Mouse (Mus musculus): Measurements from ENCODE around the gene Olfr159. TPM values are rescaled to one million over a fixed set of nuclear protein-coding genes. Genes with fewer than 3 reads are reported as not detected.

Olfr159 gene
- total and polyA plus RNA-seq, 3 experiments, result not detected

- DNase-seq (ENCODE audit: low read depth, low spot score), result no peak
- no peak overlapping the region for H3K27ac ChIP-seq (ENCODE audit: control insufficient read depth, low read depth, low read length)
- no peak overlapping the region for H3K4me3 ChIP-seq (ENCODE audit: control insufficient read depth in 1 of 2, insufficient read depth in 1 of 2, low read depth in 2 of 2, low read length in 2 of 2)
- TF ChIP-seq ZNF384 (IDR thresholded peaks at IDR 0.05; ENCODE audit: low read depth, low read length), result no peak
- no peak for TF ChIP-seq USF1 (IDR thresholded peaks at IDR 0.05; ENCODE audit: low read depth, low read length)
- no peak for TF ChIP-seq GABPA (IDR thresholded peaks at IDR 0.05; ENCODE audit: low read depth, low read length)
- TF ChIP-seq TBP (IDR thresholded peaks at IDR 0.05; ENCODE audit: low read depth, low read length), result no peak
- no peak for TF ChIP-seq MYB (IDR thresholded peaks at IDR 0.05; ENCODE audit: low read depth, low read length)
- TF ChIP-seq TCF12 (IDR thresholded peaks at IDR 0.05; ENCODE audit: low read depth, low read length), result no peak
- H3K79me2 ChIP-seq (ENCODE audit: control insufficient read depth, insufficient read depth, low read length, poor library complexity), result no peaks in the 10 kb centered on the region
- H3K36me3 ChIP-seq (ENCODE audit: control insufficient read depth in 1 of 2, insufficient read depth in 2 of 2, low read length in 2 of 2), result no peaks in the 10 kb centered on the region
- H3K9ac ChIP-seq (ENCODE audit: control insufficient read depth, low read depth, low read length, poor library complexity, severe bottlenecking), result no peak overlapping the region
- H3K4me1 ChIP-seq (ENCODE audit: control insufficient read depth in 1 of 2, insufficient read depth in 2 of 2, low read length in 2 of 2), result no peaks in the 10 kb centered on the region
- no peaks in the 10 kb centered on the region for H3K9me3 ChIP-seq (replicated peaks; ENCODE audit: insufficient read depth, low read length)
- H3K27me3 ChIP-seq (ENCODE audit: control insufficient read depth in 1 of 2, insufficient read depth in 2 of 2, low read length in 2 of 2), result peaks cover 5 to 8% of the 10 kb centered on the region in 2 experiments
Observed at GRCm38 (mm10) chr4:43771626-43772025, 817 bp upstream of the Olfr159 start.

GRCm38 (mm10) chr4:43769374-43769773 is 1.4 kb downstream of the Olfr159 start:
- Histone ChIP-seq H3K27ac (ENCODE audit: control insufficient read depth, low read depth, low read length) (no peak overlapping the region), H3K36me3 (ENCODE audit: control insufficient read depth in 1 of 2, insufficient read depth in 2 of 2, low read length in 2 of 2) (no peaks in the 10 kb centered on the region), H3K9me3 (replicated peaks; ENCODE audit: insufficient read depth, low read length) (no peaks in the 10 kb centered on the region), H3K4me1 (ENCODE audit: control insufficient read depth in 1 of 2, insufficient read depth in 2 of 2, low read length in 2 of 2) (no peaks in the 10 kb centered on the region), H3K27me3 (ENCODE audit: control insufficient read depth in 1 of 2, insufficient read depth in 2 of 2, low read length in 2 of 2) (peaks cover 0 to 7% of the 10 kb centered on the region in 2 experiments; a peak in 3 of 4 replicates), H3K4me3 (ENCODE audit: control insufficient read depth in 1 of 2, insufficient read depth in 1 of 2, low read depth in 2 of 2, low read length in 2 of 2) (no peak overlapping the region), H3K9ac (ENCODE audit: control insufficient read depth, low read depth, low read length, poor library complexity, severe bottlenecking) (no peak overlapping the region), H3K79me2 (ENCODE audit: control insufficient read depth, insufficient read depth, low read length, poor library complexity) (no peaks in the 10 kb centered on the region)
- no peak for TF ChIP-seq POLR2AphosphoS2 (IDR thresholded peaks at IDR 0.05; ENCODE audit: low read length)
- no peak for TF ChIP-seq ZNF384 (IDR thresholded peaks at IDR 0.05; ENCODE audit: low read depth, low read length)
- peak; percentile 20 to 21 (median 21); a peak in 1 of 6 replicates for TF ChIP-seq CTCF (IDR thresholded peaks at IDR 0.05 in 2 of 3, conservative IDR thresholded peaks at IDR 0.05 in 1 of 3; ENCODE audit: control insufficient read depth in 1 of 3, insufficient read depth in 1 of 3, low read depth in 2 of 3, low read length in 3 of 3, poor library complexity in 1 of 3, severe bottlenecking in 1 of 3)
- no peak for TF ChIP-seq NELFE (IDR thresholded peaks at IDR 0.05; ENCODE audit: low read depth, low read length)
- no peak for TF ChIP-seq GABPA (IDR thresholded peaks at IDR 0.05; ENCODE audit: low read depth, low read length)
- TF ChIP-seq SIN3A (IDR thresholded peaks at IDR 0.05; ENCODE audit: low read length), result no peak
- no peak for TF ChIP-seq MXI1 (IDR thresholded peaks at IDR 0.05; ENCODE audit: low read depth, low read length)
- no peak for DNase-seq (ENCODE audit: low read depth, low spot score)

DNA sequence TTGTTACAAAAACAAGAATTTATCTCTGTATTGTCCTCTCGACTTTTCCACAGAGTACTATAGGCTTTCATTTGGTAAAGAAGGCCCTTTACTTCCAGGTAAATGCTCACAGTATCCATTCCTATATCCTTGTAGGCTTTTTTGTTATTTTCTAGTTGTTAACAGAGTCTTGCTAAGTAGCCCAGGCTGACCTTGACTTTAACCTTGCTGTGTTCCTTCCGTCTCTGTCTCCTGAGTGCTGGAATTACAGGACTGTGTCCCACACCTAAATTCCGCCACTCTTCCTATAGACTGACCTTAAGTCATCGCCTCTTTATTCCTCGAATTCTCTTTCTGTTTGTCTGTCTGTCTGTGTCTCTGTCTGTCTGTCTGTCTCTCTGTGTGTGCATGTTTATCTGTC is 2.5 kb downstream of the Olfr159 start:
- TF ChIP-seq POLR2AphosphoS2 (IDR thresholded peaks at IDR 0.05; ENCODE audit: low read length), result no peak
- TF ChIP-seq TAL1 (IDR thresholded peaks at IDR 0.05; ENCODE audit: low read length), result no peak
- TF ChIP-seq MEF2A (IDR thresholded peaks at IDR 0.05; ENCODE audit: extremely low read depth, insufficient replicate concordance, low read depth, low read length, poor library complexity, severe bottlenecking), result no peak
- peaks cover 0 to 1% of the 10 kb centered on the region in 2 experiments; a peak in 2 of 4 replicates for H3K27me3 ChIP-seq (ENCODE audit: control insufficient read depth in 1 of 2, insufficient read depth in 2 of 2, low read length in 2 of 2)
- no peaks in the 10 kb centered on the region for H3K36me3 ChIP-seq (ENCODE audit: control insufficient read depth in 1 of 2, insufficient read depth in 2 of 2, low read length in 2 of 2)
- no peak overlapping the region for H3K4me3 ChIP-seq (ENCODE audit: control insufficient read depth in 1 of 2, insufficient read depth in 1 of 2, low read depth in 2 of 2, low read length in 2 of 2)
- no peaks in the 10 kb centered on the region for H3K9me3 ChIP-seq (replicated peaks; ENCODE audit: insufficient read depth, low read length)
- H3K4me1 ChIP-seq (ENCODE audit: control insufficient read depth in 1 of 2, insufficient read depth in 2 of 2, low read length in 2 of 2), result no peaks in the 10 kb centered on the region
- no peak overlapping the region for H3K27ac ChIP-seq (ENCODE audit: control insufficient read depth, low read depth, low read length)
- H3K9ac ChIP-seq (ENCODE audit: control insufficient read depth, low read depth, low read length, poor library complexity, severe bottlenecking), result no peak overlapping the region
- H3K79me2 ChIP-seq (ENCODE audit: control insufficient read depth, insufficient read depth, low read length, poor library complexity), result no peaks in the 10 kb centered on the region
- no peak for DNase-seq (ENCODE audit: low read depth, low spot score)

Data from MEL (cell line).